Mouse (Mus musculus) CH12.LX (cell line): ENCODE data around the gene Nt5c2.

ENCODE experiments used
- CTCF ChIP-seq, 2 experiments: IDR thresholded peaks in 1 of 2; conservative IDR thresholded peaks in 1 of 2; 2 replicates each; pipeline ENCODE4 v1.5.1; 2011 to 2012; ENCODE audit warnings: low read depth in 2 of 2, low read length in 2 of 2, improper control_type of control experiment in 1 of 2, inconsistent platforms in 1 of 2, mild to moderate bottlenecking in 1 of 2, moderate library complexity in 1 of 2
- E2F4 ChIP-seq: IDR thresholded peaks from 2 replicates; pipeline ENCODE4 v1.6.1; 2011; ENCODE audit warnings: low read depth, low read length, improper control_type of control experiment; ENCODE audit not compliant: insufficient replicate concordance
- HCFC1 ChIP-seq: IDR thresholded peaks from 2 replicates; pipeline ENCODE4 v1.6.1; 2012; ENCODE audit warnings: low read depth, mild to moderate bottlenecking, inconsistent platforms, low read length, improper control_type of control experiment
- MAZ ChIP-seq: IDR thresholded peaks from 2 replicates; pipeline ENCODE4 v1.6.1; 2012; ENCODE audit warnings: low read depth, mild to moderate bottlenecking, inconsistent platforms, low read length, improper control_type of control experiment, moderate library complexity
- POLR2A ChIP-seq: IDR thresholded peaks from 2 replicates; pipeline ENCODE4 v1.6.1; 2011; ENCODE audit warnings: low read depth, mild to moderate bottlenecking, improper control_type of control experiment, low read length

- TF ChIP-seq MAZ (no peak), POLR2A (no peak), E2F4 (no peak), HCFC1 (no peak), CTCF (conservative IDR thresholded peaks at IDR 0.05 in 1 of 2, IDR thresholded peaks at IDR 0.05 in 1 of 2; ENCODE audit: low read depth in 2 of 2, low read length in 2 of 2) (no peak)
These were observed 3.4 kb upstream of the Nt5c2 start for GRCm38 (mm10) chr19:47018330-47018729.
